Mouse (Mus musculus): ENCODE measurements around the gene Znrf3. TPM values are rescaled to one million over a fixed set of nuclear protein-coding genes. Genes with fewer than 3 reads are reported as not detected.
"Not testable (repeated sequence)": the region's sequence is repeated elsewhere in the genome, so short reads cannot be mapped to it uniquely, and the experiment has no call there.

Znrf3 gene
- total RNA-seq (2015) (4.7 and 9.3 TPM in 2 replicates), total RNA-seq (2017) (2.1 and 2.7 TPM in 2 replicates)

GRCm38 (mm10) chr11:5444599-5445451 lies at the start of gene Znrf3:
Znrf3 (minus strand) TSS chr11:5444847.
- peak; percentile 92 for ATAC-seq (replicated peaks; ENCODE audit: poor library complexity)

GRCm38 (mm10) chr11:5493869-5494268 lies 49.2 kb upstream of the Znrf3 start:
- no peak for ATAC-seq (replicated peaks; ENCODE audit: poor library complexity)

GRCm38 (mm10) chr11:5491912-5492311 lies 47.3 kb upstream of the Znrf3 start:
- no peak for ATAC-seq (replicated peaks; ENCODE audit: poor library complexity)

- peak; percentile 34; the same call in 1 of the 2 replicates for ATAC-seq (replicated peaks; ENCODE audit: poor library complexity)
Observed at GRCm38 (mm10) chr11:5490989-5491656, 46.5 kb upstream of the Znrf3 start.

- ATAC-seq (replicated peaks; ENCODE audit: poor library complexity): not testable (repeated sequence)
Observed at GRCm38 (mm10) chr11:5489433-5489832, 44.8 kb upstream of the Znrf3 start.

GRCm38 (mm10) chr11:5485193-5486011 lies 40.8 kb upstream of the Znrf3 start:
- peak; percentile 99 for ATAC-seq (replicated peaks; ENCODE audit: poor library complexity)

GRCm38 (mm10) chr11:5482581-5482980 lies 37.9 kb upstream of the Znrf3 start:
- ATAC-seq (replicated peaks; ENCODE audit: poor library complexity): no peak

- ATAC-seq (replicated peaks; ENCODE audit: poor library complexity): no peak
Observed at GRCm38 (mm10) chr11:5478831-5479230, 34.2 kb upstream of the Znrf3 start.

- ATAC-seq (replicated peaks; ENCODE audit: poor library complexity): no peak
Observed at GRCm38 (mm10) chr11:5478193-5478592, 33.5 kb upstream of the Znrf3 start.

- ATAC-seq (replicated peaks; ENCODE audit: poor library complexity): no peak
Observed at GRCm38 (mm10) chr11:5476806-5477205, 32.2 kb upstream of the Znrf3 start.

- not testable (repeated sequence) for ATAC-seq (replicated peaks; ENCODE audit: poor library complexity)
Observed at GRCm38 (mm10) chr11:5475556-5476118, 31.0 kb upstream of the Znrf3 start.

- ATAC-seq (replicated peaks; ENCODE audit: poor library complexity): peak; percentile 80
Observed at GRCm38 (mm10) chr11:5474130-5474529, 29.5 kb upstream of the Znrf3 start.

- no peak for ATAC-seq (replicated peaks; ENCODE audit: poor library complexity)
Observed at GRCm38 (mm10) chr11:5470055-5470454, 25.4 kb upstream of the Znrf3 start.

- peak; percentile 78 for ATAC-seq (replicated peaks; ENCODE audit: poor library complexity)
Observed at GRCm38 (mm10) chr11:5469084-5469483, 24.4 kb upstream of the Znrf3 start.

GRCm38 (mm10) chr11:5468471-5468870 lies 23.8 kb upstream of the Znrf3 start:
- ATAC-seq (replicated peaks; ENCODE audit: poor library complexity): no peak

GRCm38 (mm10) chr11:5451923-5452322 lies 7.3 kb upstream of the Znrf3 start:
- no peak for ATAC-seq (replicated peaks; ENCODE audit: poor library complexity)

- no peak for ATAC-seq (replicated peaks; ENCODE audit: poor library complexity)
Observed at GRCm38 (mm10) chr11:5451341-5451740, 6.7 kb upstream of the Znrf3 start.

- ATAC-seq (replicated peaks; ENCODE audit: poor library complexity): no peak
Observed at GRCm38 (mm10) chr11:5450701-5451100, 6.1 kb upstream of the Znrf3 start.

- ATAC-seq (replicated peaks; ENCODE audit: poor library complexity): peak; percentile 55
Observed at GRCm38 (mm10) chr11:5445452-5445953, 856 bp upstream of the Znrf3 start.

GRCm38 (mm10) chr11:5444234-5444598 lies 431 bp downstream of the Znrf3 start:
- no peak for ATAC-seq (replicated peaks; ENCODE audit: poor library complexity)

Data from megakaryocyte progenitor cell, adult 5-6 weeks (primary cell).